Mouse (Mus musculus): ENCODE measurements at regions not wholly inside any gene's neighbourhood (a gene's known extent, or its start where the extent isn't known, plus 50 kb on each side); places are given as distances from the start of the nearest gene placed in this dataset.
A peak's percentile ranks its signal among the peaks of the same experiment; 100 is the strongest.
"Not testable (repeated sequence)": the region's sequence is repeated elsewhere in the genome, so short reads cannot be mapped to it uniquely, and the experiment has no call there.

GRCm38 (mm10) chr3:6427905-6428304, 192.3 kb downstream of the 1700008P02Rik start:
- H3K27ac ChIP-seq (ENCODE audit: insufficient read depth, low read length), result no peak overlapping the region

GRCm38 (mm10) chr3:6400871-6401270, 219.4 kb downstream of the 1700008P02Rik start:
- peaks cover 2% of the 10 kb centered on the region for H3K4me1 ChIP-seq (ENCODE audit: control insufficient read depth, insufficient read depth, low read length)
- TF ChIP-seq CTCF (IDR thresholded peaks at IDR 0.05; ENCODE audit: borderline replicate concordance, insufficient read depth, low read length) (no peak), POLR2A (IDR thresholded peaks at IDR 0.05; ENCODE audit: low read depth, low read length) (no peak)
- no peak overlapping the region for H3K4me3 ChIP-seq (ENCODE audit: insufficient read depth, low read length)
- H3K27ac ChIP-seq (ENCODE audit: insufficient read depth, low read length), result no peak overlapping the region

More at GRCm38 (mm10) chr3:6427905-6428304, 192.3 kb downstream of the 1700008P02Rik start:
- TF ChIP-seq CTCF (IDR thresholded peaks at IDR 0.05; ENCODE audit: borderline replicate concordance, insufficient read depth, low read length) (no peak), POLR2A (IDR thresholded peaks at IDR 0.05; ENCODE audit: low read depth, low read length) (no peak)
- Histone ChIP-seq H3K4me1 (ENCODE audit: control insufficient read depth, insufficient read depth, low read length) (no peaks in the 10 kb centered on the region), H3K4me3 (ENCODE audit: insufficient read depth, low read length) (no peak overlapping the region)

GRCm38 (mm10) chr3:6385669-6386068, 234.6 kb downstream of the 1700008P02Rik start:
- TF ChIP-seq CTCF (IDR thresholded peaks at IDR 0.05; ENCODE audit: borderline replicate concordance, insufficient read depth, low read length), result no peak
- no peak for TF ChIP-seq POLR2A (IDR thresholded peaks at IDR 0.05; ENCODE audit: low read depth, low read length)
- no peak overlapping the region for H3K4me3 ChIP-seq (ENCODE audit: insufficient read depth, low read length)
- H3K27ac ChIP-seq (ENCODE audit: insufficient read depth, low read length), result no peak overlapping the region
- no peaks in the 10 kb centered on the region for H3K4me1 ChIP-seq (ENCODE audit: control insufficient read depth, insufficient read depth, low read length)

- Histone ChIP-seq H3K4me1 (ENCODE audit: control insufficient read depth, insufficient read depth, low read length) (no peaks in the 10 kb centered on the region), H3K4me3 (ENCODE audit: insufficient read depth, low read length) (no peak overlapping the region), H3K27ac (ENCODE audit: insufficient read depth, low read length) (no peak overlapping the region)
- no peak for TF ChIP-seq POLR2A (IDR thresholded peaks at IDR 0.05; ENCODE audit: low read depth, low read length)
- no peak for TF ChIP-seq CTCF (IDR thresholded peaks at IDR 0.05; ENCODE audit: borderline replicate concordance, insufficient read depth, low read length)
Measured at GRCm38 (mm10) chr3:6382896-6383295, 237.3 kb downstream of the 1700008P02Rik start.

GRCm38 (mm10) chr3:6382296-6382695, 237.9 kb downstream of the 1700008P02Rik start:
- Histone ChIP-seq H3K4me1 (ENCODE audit: control insufficient read depth, insufficient read depth, low read length) (no peaks in the 10 kb centered on the region), H3K4me3 (ENCODE audit: insufficient read depth, low read length) (no peak overlapping the region), H3K27ac (ENCODE audit: insufficient read depth, low read length) (no peak overlapping the region)
- TF ChIP-seq CTCF (IDR thresholded peaks at IDR 0.05; ENCODE audit: borderline replicate concordance, insufficient read depth, low read length) (no peak), POLR2A (IDR thresholded peaks at IDR 0.05; ENCODE audit: low read depth, low read length) (no peak)

- Histone ChIP-seq H3K4me3 (ENCODE audit: insufficient read depth, low read length) (no peak overlapping the region), H3K4me1 (ENCODE audit: control insufficient read depth, insufficient read depth, low read length) (no peaks in the 10 kb centered on the region), H3K27ac (ENCODE audit: insufficient read depth, low read length) (no peak overlapping the region)
- no peak for TF ChIP-seq CTCF (IDR thresholded peaks at IDR 0.05; ENCODE audit: borderline replicate concordance, insufficient read depth, low read length)
- no peak for TF ChIP-seq POLR2A (IDR thresholded peaks at IDR 0.05; ENCODE audit: low read depth, low read length)
Measured at GRCm38 (mm10) chr3:6381732-6382131, 238.5 kb downstream of the 1700008P02Rik start.

- not testable (repeated sequence) for H3K4me1 ChIP-seq (ENCODE audit: control insufficient read depth, insufficient read depth, low read length); H3K27ac ChIP-seq (ENCODE audit: insufficient read depth, low read length); H3K4me3 ChIP-seq (ENCODE audit: insufficient read depth, low read length)
Measured at GRCm38 (mm10) chr3:6339001-6339400, 281.2 kb downstream of the 1700008P02Rik start.

- TF ChIP-seq POLR2A (IDR thresholded peaks at IDR 0.05; ENCODE audit: low read depth, low read length), result no peak
- TF ChIP-seq CTCF (IDR thresholded peaks at IDR 0.05; ENCODE audit: borderline replicate concordance, insufficient read depth, low read length), result no peak
- H3K27ac ChIP-seq (ENCODE audit: insufficient read depth, low read length), result peak overlapping the region; percentile 88
Measured at GRCm38 (mm10) chr3:6320818-6321504, 299.3 kb downstream of the 1700008P02Rik start.

GRCm38 (mm10) chr3:6289500-6289899, 330.7 kb downstream of the 1700008P02Rik start:
- H3K27ac ChIP-seq (ENCODE audit: insufficient read depth, low read length), result no peak overlapping the region
- TF ChIP-seq CTCF (IDR thresholded peaks at IDR 0.05; ENCODE audit: borderline replicate concordance, insufficient read depth, low read length) (no peak), POLR2A (IDR thresholded peaks at IDR 0.05; ENCODE audit: low read depth, low read length) (no peak)
- H3K4me3 ChIP-seq (ENCODE audit: insufficient read depth, low read length), result no peak overlapping the region
- no peaks in the 10 kb centered on the region for H3K4me1 ChIP-seq (ENCODE audit: control insufficient read depth, insufficient read depth, low read length)

More at GRCm38 (mm10) chr3:6320818-6321504, 299.3 kb downstream of the 1700008P02Rik start:
- Histone ChIP-seq H3K4me3 (ENCODE audit: insufficient read depth, low read length) (no peak overlapping the region), H3K4me1 (ENCODE audit: control insufficient read depth, insufficient read depth, low read length) (no peaks in the 10 kb centered on the region)

- TF ChIP-seq POLR2A (IDR thresholded peaks at IDR 0.05; ENCODE audit: low read depth, low read length), result no peak
- no peak for TF ChIP-seq CTCF (IDR thresholded peaks at IDR 0.05; ENCODE audit: borderline replicate concordance, insufficient read depth, low read length)
- Histone ChIP-seq H3K4me1 (ENCODE audit: control insufficient read depth, insufficient read depth, low read length) (no peaks in the 10 kb centered on the region), H3K27ac (ENCODE audit: insufficient read depth, low read length) (no peak overlapping the region), H3K4me3 (ENCODE audit: insufficient read depth, low read length) (no peak overlapping the region)
Measured at GRCm38 (mm10) chr3:6280636-6281035, 339.6 kb downstream of the 1700008P02Rik start.
